Mouse (Mus musculus): ENCODE data around the gene Lmln. TPM values are rescaled to one million over a fixed set of nuclear protein-coding genes. Genes with fewer than 3 reads are reported as not detected.
A peak's percentile ranks its signal among the peaks of the same experiment; 100 is the strongest.
"Not testable (repeated sequence)": the region's sequence is repeated elsewhere in the genome, so short reads cannot be mapped to it uniquely, and the experiment has no call there.

Lmln gene
- total RNA-seq, 2 experiments from 2014 or later = 0.66 to 8.1 TPM

DNA sequence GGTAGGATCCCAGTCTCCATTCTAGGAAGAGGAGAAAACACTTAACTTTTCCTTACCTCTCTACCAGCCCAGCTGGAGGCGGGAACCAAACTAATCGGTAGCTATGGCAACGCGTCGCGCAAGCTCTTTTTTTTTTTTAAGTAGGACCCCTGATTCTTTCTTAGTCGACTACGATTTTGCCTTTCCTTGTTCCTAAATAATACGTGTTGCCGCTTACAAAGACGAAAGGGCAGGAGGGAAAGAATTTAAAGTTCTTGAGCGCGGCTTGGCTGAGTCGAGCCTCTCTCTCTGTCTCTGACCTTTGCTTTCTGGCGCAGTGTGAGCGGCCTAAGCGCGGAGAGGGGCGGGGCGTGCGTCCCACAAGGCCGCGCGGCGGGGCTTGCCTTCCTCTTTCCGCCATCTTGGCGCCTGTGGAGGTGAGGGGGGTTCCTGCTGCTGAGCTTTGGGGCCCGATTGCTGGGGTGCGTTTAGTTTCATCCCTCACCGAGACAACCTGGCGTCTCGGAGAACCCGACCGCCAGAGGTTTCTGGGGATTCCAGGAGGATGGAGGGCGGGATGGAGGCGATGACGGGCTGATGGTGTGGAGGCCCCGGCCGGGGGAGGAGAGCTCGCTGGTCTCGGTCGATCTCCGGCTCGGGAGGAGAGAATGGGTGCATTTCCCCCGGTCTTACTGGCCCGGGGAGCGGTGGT, 6.1 kb upstream of the Lmln start, which contains the start of the genes Iqcg and Rpl35a:
Gene Iqcg (minus strand): TSS at position 124 of the 691 bp plus-strand sequence.
Gene Rpl35a (plus strand): TSS at position 359 of the 691 bp plus-strand sequence.
- ATAC-seq (replicated peaks; ENCODE audit: low FRiP score, low TSS enrichment, poor library complexity, severe bottlenecking) = peak; percentile 93

GRCm38 (mm10) chr16:33056786-33057185, 5.5 kb upstream of the Lmln start:
- peak; percentile 28 for ATAC-seq (replicated peaks; ENCODE audit: low FRiP score, low TSS enrichment, poor library complexity, severe bottlenecking)

GRCm38 (mm10) chr16:33058033-33058432, 4.3 kb upstream of the Lmln start:
- ATAC-seq (replicated peaks; ENCODE audit: low FRiP score, low TSS enrichment, poor library complexity, severe bottlenecking) = no peak

- not testable (repeated sequence) for ATAC-seq (replicated peaks; ENCODE audit: low FRiP score, low TSS enrichment, poor library complexity, severe bottlenecking)
Observed at GRCm38 (mm10) chr16:33058656-33059055, 3.7 kb upstream of the Lmln start.

DNA sequence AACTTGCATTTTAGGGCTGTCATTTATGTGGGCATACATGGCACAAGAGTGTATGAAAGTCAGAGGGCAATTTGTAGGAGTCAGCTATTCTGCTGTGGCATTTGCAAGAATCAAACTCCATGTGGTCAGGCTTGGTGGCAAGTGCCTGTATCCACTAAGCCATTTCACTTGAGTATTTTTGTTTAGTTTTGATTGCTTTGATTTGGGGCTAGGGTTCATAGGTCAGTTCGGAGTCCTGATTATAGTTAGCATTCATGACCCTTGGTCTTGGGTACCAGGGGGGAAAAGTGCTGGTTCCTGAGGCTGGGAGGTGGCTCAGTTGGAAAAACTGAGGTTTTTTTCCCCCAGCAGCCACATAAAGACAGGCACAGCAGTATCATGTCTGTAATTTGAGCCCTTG, 2.9 kb upstream of the Lmln start:
- no peak for ATAC-seq (replicated peaks; ENCODE audit: low FRiP score, low TSS enrichment, poor library complexity, severe bottlenecking)

GRCm38 (mm10) chr16:33060926-33061325, 1.4 kb upstream of the Lmln start:
- ATAC-seq (replicated peaks; ENCODE audit: low FRiP score, low TSS enrichment, poor library complexity, severe bottlenecking) = no peak

DNA sequence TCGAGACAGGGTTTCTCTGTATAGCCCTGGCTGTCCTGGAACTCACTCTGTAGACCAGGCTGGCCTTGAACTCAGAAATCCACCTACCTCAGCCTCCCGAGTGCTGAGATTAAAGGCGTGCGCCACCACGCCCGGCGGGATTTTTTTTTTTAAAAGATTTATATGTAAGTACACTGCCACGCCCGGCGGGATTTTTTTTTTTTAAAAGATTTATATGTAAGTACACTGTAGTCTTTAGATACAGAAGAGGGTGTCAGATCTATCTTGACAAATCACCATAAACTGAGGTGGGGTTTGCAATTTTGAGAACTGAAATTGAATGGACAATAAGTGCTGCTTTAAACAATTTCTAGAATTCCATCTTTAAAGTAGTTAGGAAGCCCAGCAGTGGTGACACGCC, 921 bp upstream of the Lmln start:
- ATAC-seq (replicated peaks; ENCODE audit: low FRiP score, low TSS enrichment, poor library complexity, severe bottlenecking) = no peak

GRCm38 (mm10) chr16:33062682-33063131, 386 bp downstream of the Lmln start:
- ATAC-seq (replicated peaks; ENCODE audit: low FRiP score, low TSS enrichment, poor library complexity, severe bottlenecking) = peak; percentile 25

DNA sequence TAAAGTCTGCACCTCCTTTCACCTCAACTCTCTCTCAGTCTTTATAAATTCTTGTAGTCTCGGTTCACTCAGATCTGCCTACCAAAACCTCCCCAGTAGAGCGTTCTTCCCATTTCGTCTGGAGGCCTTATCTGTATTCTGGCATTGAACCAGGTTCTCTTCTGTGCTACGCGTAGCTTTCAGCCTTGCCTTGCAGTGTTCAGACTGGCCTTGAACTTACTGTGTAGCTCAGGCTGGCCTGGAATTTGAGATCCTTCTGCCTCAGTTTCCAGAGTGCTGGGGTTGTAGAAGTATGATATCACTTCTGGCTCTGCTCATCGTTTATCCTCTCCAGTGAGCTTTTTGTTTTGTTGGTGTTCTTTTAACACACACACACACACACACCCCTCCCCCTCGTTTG, 946 bp downstream of the Lmln start:
- ATAC-seq (replicated peaks; ENCODE audit: low FRiP score, low TSS enrichment, poor library complexity, severe bottlenecking) = peak; percentile 53

GRCm38 (mm10) chr16:33064636-33065035, 2.3 kb downstream of the Lmln start:
- no peak for ATAC-seq (replicated peaks; ENCODE audit: low FRiP score, low TSS enrichment, poor library complexity, severe bottlenecking)

DNA sequence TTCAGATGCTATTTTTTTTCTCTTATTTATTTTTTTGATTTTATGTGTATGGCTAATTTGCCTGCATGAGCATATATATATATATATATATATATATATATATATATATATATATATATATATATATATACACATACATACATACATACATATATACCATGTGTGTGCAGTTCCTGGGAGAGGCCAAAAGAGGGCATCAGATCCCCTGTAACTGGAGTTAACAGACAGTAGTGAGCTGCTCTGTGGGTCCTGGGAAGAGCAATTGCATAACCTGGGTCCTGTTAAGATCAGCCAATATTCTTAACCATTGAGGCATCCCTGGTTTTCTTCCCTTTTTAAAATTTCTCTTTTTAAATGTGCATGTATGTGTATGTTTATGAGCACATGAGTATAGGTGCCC, 8.6 kb downstream of the Lmln start:
- ATAC-seq (replicated peaks; ENCODE audit: low FRiP score, low TSS enrichment, poor library complexity, severe bottlenecking) = no peak

GRCm38 (mm10) chr16:33072871-33073557, 10.7 kb downstream of the Lmln start:
- ATAC-seq (replicated peaks; ENCODE audit: low FRiP score, low TSS enrichment, poor library complexity, severe bottlenecking) = no peak

DNA sequence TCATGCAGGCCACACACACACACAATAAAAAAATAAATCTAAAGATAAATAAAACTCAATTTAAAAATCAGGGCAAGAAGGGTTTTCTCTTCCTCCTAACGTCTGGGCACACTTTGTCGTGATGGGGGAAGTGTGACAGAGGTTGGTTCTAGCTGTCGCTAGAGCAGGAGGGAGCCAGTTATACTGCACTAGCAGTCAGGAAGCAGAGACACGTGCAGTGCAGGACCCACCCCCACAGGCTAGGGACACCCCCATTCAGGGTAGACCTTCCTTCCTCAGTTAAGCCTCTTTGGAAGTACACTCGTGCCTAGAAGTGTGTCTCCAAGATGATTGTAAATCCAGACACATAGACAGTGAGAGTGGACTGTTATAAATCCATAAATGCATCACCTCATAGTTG, 12.6 kb downstream of the Lmln start:
- ATAC-seq (replicated peaks; ENCODE audit: low FRiP score, low TSS enrichment, poor library complexity, severe bottlenecking) = no peak

GRCm38 (mm10) chr16:33076078-33076477, 13.8 kb downstream of the Lmln start:
- ATAC-seq (replicated peaks; ENCODE audit: low FRiP score, low TSS enrichment, poor library complexity, severe bottlenecking) = no peak

DNA sequence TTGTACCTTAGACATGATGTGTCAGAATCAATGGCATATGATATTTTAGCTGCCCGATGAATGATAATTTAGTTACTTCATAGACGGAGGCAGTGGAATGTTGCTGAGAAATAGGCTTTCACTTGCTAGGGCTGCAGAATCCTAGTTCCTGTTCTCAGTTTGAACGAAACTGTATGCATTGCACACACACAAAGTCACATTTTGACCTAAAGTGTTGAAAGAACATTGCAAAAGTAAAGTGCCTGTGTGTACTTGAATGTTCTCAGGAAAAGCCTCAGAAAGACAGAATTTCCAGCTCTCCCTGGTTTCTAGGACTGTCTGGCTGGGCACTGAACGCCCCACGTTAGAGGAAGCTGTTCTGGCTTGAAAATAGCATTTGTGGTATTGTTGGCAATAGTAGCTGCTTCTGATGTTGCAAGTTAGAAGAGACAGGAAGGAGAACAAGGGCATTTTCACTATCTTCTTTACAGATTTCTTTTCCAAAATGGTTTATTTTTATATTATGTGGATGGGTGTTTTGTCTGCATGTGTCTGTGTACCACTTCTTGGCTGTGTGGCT, 14.8 kb downstream of the Lmln start:
- no peak for ATAC-seq (replicated peaks; ENCODE audit: low FRiP score, low TSS enrichment, poor library complexity, severe bottlenecking)

- no peak for ATAC-seq (replicated peaks; ENCODE audit: low FRiP score, low TSS enrichment, poor library complexity, severe bottlenecking)
Observed at GRCm38 (mm10) chr16:33080063-33080462, 17.7 kb downstream of the Lmln start.

DNA sequence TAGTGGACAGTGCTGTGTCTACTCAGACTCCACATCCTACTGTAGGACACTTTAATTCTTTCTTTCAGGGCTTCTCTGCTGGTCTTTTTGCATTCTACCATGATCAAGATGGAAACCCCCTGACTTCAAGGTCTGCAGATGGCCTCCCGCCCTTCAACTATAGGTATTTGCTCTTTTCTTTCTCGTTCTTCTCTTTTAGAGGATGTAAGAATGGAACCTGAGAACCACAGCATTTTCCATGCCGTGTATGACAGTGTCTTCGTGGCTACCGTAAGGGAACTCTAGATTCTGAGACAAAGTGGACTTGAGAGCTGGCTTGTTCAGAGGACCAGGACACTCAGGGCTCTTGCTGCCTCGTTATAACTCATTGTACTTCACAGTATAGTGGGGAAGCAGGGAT, 20.6 kb downstream of the Lmln start:
- ATAC-seq (replicated peaks; ENCODE audit: low FRiP score, low TSS enrichment, poor library complexity, severe bottlenecking) = no peak

GRCm38 (mm10) chr16:33083996-33084395, 21.7 kb downstream of the Lmln start:
- no peak for ATAC-seq (replicated peaks; ENCODE audit: low FRiP score, low TSS enrichment, poor library complexity, severe bottlenecking)

DNA sequence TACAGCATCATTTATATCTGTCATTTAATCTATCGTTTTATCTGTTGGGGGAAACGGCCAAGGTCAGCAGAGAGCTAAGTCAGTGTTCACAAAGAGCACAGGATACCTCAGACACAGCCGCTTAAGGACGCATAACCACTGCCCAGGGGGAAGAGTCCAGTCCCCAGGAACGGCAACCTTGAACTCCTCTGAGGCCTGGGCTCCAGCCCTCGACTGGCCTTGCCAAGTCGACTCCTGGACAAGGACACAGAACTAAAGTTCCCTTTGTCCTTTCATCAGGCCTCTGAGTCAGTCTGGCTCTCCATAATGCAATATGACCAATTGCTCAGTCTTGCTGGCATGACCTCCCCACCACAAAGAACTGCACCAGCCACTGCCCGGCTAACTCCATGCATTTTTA, 23.3 kb downstream of the Lmln start:
- no peak for ATAC-seq (replicated peaks; ENCODE audit: low FRiP score, low TSS enrichment, poor library complexity, severe bottlenecking)

GRCm38 (mm10) chr16:33113726-33114125, 51.4 kb downstream of the Lmln start:
- no peak for ATAC-seq (replicated peaks; ENCODE audit: low FRiP score, low TSS enrichment, poor library complexity, severe bottlenecking)

DNA sequence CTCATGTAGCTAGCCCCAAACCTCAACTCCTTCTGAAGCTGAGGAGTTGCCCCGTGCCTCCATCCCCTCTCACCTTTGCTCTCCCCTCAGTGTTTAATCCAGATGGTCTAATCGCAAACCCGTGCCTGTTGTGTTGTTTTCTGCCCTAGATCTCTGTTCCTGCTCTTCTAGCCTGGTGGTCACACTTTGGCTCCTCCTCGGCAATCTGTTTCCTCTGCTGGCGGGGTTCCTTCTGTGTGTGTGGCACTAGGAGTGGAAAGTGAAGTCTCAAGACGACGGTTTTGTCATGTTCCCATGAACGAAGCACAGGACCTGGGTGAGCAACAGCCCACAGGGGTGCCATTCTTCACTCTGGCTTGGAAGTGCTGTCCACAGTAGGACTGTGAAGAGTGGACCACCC, 61.1 kb downstream of the Lmln start:
- no peak for ATAC-seq (replicated peaks; ENCODE audit: low FRiP score, low TSS enrichment, poor library complexity, severe bottlenecking)

Data from megakaryocyte-erythroid progenitor cell, adult 5-6 weeks (primary cell).